Mouse (Mus musculus) heart, postnatal 0 days (tissue): ENCODE measurements around the gene Psmc2.

Source experiments
- CTCF ChIP-seq: IDR thresholded peaks from 2 replicates; pipeline ENCODE4 v1.5.1; 2016; ENCODE audit warnings: antibody characterized with exemption, control low read depth, low read depth
- EP300 ChIP-seq: IDR thresholded peaks from 2 replicates; pipeline ENCODE4 v1.6.1; 2016; ENCODE audit warnings: antibody characterized with exemption, low read depth

DNA sequence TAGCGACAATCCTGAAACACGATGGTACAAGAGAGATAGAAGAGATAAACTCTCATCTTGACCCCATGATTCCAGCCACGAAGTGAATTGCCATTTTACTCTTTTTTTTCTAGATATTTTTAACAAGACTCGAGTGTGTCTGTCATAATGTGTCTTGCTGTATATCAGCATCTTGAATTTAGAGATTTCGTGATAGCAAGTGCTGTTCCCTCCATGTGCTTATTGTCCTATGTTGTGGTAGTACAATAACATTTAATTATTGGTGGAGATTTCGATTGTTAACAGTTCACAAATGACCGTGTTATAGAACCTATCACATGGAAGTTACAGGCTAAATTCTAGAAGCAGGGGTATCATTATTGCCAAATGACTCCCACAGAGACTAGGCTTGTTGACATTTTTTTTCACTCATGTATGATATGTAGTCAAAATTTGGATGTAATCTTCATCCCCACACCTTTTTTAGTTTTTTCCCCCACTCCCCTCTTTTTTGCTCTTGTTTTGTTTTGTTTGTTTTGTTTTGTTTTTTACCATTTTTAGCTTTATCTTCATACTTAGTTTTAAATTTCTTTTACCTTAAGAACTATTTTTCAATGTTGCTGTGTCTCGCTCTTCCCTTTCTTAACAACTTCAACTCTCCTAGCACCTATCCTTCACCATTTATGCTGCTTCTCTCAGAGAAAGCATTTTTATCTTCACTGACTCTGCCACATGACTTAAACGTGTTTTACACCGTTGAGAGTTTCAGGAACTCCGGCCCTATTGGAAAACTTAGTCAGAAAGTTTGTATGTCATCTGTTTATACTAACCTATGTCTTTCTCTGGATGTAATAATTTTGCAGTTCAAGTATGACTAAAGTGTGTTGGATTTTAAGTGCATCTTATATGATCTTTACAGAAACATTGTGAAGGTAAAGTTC is 2.4 kb downstream of the Psmc2 start:
- TF ChIP-seq EP300 (no peak), CTCF (no peak)
